Mouse (Mus musculus) heart, postnatal 0 days (tissue): ENCODE data around the gene Akap2.

Experiments
- CTCF ChIP-seq: IDR thresholded peaks from 2 replicates; pipeline ENCODE4 v1.5.1; 2016; ENCODE audit warnings: antibody characterized with exemption, control low read depth, low read depth
- EP300 ChIP-seq: IDR thresholded peaks from 2 replicates; pipeline ENCODE4 v1.6.1; 2016; ENCODE audit warnings: antibody characterized with exemption, low read depth

GRCm38 (mm10) chr4:57845031-57845431 is 127.6 kb downstream of the Akap2 start:
- TF ChIP-seq CTCF (no peak), EP300 (no peak)
